Mouse (Mus musculus) G1E-ER4 (cell line): Measurements from ENCODE around the gene Col6a1. TPM values are rescaled to one million over a fixed set of nuclear protein-coding genes. Genes with fewer than 3 reads are reported as not detected.

ENCODE experiments used
- GATA1 ChIP-seq: IDR thresholded peaks from one replicate; pipeline ENCODE4 v1.8.0; 2012; ENCODE audit warnings: low read length, inconsistent platforms
- polyA plus RNA-seq: library from polyadenylated mRNA; stranded (reverse); fragments of >175 nt; gene quantifications from 2 replicates; pipeline ENCODE4 v1.2.3, GENCODE M21; 2012

Gene Col6a1
- polyA plus RNA-seq, 1 experiment: not detected

DNA sequence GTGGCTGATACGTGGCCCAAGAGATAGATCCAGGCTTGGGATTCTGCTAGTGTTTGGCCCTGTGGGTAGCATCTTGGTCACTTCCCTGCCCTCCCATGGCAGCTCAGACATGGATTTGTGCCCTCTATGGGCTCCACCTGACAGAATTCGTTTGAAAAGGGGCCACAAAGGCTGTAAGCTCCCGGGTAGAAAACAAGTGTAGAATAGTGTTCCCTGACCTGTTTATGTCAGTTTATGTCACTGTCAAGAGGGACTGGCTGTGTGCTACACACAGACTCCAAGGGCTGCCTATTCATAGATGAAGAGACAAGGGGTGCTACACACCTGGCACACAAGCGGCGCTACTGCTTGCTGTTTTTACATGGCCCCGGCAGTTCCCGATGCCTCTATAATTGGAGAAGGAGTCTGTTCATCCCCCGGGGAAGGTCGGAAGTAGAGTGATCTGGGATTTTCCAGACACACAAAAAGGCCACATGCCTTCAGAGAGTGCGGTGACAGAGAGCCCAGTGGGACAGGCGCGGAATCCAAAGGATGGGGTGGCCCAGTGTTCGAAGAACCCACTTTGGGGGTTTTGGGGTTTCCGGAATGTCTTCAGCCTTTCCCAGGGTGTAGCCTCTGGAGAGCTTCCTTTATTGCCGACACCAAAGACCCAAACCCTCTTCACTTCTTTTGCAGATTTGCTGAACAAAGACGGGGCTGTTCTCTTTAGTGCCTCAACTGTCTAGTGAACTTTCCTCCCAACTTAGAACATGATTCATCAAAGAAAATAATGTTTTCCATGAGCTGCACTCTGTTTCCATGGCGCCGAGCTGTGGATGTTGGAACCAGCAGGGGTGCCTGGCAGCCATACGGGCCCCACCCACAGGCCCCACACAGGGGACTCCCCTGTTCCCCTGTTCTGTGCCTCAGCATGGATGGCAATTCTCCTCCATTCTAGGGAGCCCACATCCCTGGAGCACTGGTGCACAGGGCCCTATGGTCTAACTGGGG is 4.0 kb upstream of the Col6a1 start:
- TF ChIP-seq GATA1: no peak

DNA sequence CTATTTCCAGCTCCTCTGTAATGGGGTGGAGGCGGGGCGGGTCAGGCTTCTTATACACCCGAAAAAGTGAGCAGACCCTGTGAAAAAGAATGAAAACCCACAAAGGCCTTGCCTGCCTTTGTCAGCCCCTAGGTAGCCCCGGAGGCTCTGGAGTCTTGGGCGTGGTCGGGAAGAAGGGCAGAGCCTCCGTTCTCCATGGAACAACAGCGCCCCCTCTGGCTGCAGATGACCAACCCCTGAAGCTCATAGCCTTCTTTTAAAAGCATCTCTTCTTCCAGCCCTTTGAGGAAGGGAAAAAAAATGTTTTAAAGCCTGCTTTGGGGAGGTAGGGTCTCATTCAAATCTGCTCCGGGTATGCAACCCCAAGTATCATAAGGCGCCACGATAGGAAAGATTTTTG is 2.4 kb upstream of the Col6a1 start:
- no peak for TF ChIP-seq GATA1

DNA sequence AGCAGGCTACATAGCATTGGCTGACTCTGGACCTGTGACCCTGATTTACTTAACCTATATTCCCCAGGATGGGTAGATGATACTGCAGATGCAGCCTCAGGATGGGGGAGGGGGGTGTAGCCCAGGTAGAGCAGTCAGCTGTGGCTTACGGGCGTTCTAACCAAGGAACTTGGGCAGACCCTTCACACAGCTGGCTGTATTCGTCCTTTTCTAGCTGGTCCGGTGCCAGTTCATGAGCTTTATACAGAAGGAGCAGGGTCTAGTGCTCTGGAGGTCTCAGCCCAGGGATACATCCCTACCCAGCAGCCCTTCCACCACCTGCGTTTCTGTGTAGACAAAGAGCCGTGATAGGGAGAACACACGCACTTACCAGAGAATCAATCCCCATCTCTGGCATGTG is 1.3 kb upstream of the Col6a1 start:
- no peak for TF ChIP-seq GATA1

DNA sequence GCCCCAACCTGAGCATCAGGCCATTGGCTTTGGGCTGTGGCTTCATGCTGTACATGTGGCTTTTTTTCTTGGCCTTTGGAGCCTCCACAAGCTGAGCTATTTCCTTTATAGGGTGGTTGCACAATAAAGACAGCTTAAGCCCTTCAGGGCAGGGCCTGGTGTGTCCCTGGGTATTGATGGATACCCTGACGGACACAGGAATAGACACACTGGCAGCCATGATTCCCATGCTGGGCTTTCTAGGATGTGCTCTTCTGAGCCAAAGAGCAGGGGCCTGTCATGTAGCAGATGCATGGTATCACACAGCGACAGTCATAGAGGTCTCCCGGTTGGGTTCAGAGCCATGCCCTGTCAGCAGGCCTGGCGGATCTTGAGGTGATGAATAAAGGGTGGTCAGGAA is 898 bp upstream of the Col6a1 start:
- TF ChIP-seq GATA1: no peak

DNA sequence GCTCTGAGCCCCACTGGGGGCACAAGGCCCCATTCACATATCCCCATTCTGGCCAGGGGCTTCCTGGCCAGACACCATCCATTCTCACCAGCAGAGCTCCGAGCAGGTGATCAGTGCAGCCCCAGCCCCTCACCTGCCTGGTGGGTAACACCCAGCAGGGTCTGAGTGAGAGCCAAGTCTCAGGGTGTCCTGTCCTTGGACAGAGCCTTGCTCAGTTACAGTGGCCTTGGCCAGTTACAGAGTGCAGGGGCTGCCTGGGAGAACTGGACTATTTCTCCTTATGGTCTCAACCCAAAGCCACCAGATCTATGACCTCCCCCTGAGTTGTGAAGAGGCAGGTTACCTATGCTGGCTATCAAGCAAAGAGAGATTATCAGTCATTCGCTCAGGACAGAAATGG is 871 bp downstream of the Col6a1 start:
- TF ChIP-seq GATA1: no peak

DNA sequence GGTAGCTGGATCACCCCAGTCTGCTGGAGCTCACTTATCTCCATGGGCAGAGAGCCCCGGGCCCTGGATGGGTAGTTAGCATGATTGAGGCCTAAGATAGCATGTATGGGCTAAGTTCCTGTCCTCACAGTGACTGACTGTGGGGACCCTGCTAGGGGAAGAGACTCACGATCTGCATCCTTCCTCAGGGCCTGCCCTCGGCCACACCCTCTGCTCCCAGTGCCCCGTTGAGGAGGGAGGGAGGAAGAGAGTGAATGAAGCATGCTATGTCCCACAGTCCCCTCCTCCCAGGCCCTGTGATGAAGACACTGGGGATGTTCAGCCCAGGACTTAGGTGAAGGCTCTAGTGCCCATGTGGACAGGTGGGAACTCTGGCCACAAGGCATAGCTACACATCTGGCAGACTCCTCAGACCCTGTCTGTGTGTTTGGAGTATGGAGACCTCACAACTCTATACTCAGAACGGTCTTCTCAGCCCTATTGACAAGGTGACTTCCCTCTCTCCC is 1.7 kb downstream of the Col6a1 start:
- no peak for TF ChIP-seq GATA1

DNA sequence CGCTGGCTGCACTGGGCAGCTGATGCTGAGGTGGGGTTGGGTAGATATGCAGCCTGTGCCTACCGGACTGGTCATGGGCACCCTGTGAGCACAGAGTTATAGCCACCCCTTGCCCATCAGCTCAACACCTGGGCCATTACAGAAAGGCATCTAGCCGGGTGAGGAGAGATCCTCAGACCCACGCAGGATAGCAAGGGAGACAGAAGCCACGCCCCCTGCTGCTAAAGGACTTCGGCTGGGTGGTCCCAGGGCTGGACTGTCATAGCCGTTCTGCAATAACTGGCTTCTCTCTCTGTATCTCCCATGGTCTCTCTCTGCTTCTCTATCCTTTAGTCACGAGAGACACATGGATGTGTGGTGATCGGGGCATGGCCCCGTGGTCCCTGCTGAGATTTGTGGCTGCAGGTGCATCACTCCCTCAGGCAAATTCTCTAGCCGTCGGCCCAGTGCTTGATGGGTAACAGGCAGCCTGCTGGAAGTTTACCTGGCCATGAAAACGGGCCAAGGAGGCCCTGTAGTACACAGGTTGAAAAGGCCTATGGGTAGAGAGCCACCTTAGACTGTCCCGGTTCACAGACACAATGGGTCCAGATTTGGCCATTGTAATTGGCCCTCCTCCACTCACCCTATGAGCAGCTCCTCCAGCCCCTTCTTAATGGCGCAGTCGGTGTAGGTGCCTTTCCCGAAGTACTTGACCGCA is 3.1 kb downstream of the Col6a1 start:
- no peak for TF ChIP-seq GATA1

DNA sequence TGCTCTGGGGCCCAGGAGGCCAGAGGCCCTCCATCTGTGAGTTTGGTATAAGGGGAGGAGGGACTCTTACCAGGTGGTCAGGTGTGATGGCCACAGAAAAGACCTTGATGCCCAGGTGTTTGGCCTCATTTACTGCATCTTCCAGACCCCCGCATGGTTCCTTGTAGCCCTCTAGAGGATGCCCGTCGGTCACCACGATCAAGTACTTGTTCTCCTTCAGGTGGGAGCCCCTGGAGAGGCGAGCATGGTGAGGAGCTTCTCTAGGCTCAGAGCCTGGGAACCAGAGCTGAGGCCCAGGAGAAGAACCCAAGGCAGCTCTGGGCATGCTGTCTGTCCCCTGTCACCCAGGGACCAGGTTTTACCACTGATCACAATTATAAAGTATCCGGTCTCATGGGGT is 4.2 kb downstream of the Col6a1 start:
- TF ChIP-seq GATA1: no peak

DNA sequence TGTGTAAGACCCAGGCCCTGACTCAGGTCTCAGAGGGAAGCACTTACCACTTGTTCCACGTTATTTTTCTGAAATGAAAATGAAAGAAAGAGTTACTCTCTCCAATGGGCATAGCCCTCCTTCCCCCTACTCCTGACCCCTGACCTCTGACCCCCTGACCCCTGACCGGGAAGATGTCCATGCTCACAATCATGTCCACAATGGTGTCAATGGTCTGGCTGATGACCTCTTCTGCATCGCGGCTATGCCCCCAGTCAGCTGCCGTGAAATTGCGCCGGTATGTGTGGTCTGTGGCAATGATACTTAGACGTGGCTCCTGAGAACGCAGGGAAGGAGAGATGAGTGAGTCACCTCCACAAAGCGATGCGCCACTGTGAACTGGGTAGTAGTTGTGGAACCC is 4.8 kb downstream of the Col6a1 start:
- no peak for TF ChIP-seq GATA1

DNA sequence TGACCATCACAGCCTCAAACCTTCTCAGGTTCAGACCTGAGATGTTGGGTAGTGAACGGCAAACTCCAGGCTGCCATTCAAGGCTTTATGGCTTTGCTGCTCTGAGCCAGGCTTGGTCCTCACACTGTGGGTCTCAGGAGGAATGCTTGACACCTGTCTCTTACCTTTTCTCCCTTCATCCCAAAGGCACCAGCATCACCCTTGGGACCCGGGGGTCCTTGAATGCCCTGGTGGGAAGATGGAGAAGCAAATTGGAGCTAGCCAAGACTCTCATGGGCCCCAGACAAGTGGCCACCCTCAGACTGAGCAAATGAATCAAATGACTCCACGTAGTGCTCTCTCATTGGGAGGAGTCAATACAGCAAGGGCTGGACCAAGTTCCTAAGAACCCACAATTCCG is 8.3 kb downstream of the Col6a1 start:
- TF ChIP-seq GATA1: no peak

DNA sequence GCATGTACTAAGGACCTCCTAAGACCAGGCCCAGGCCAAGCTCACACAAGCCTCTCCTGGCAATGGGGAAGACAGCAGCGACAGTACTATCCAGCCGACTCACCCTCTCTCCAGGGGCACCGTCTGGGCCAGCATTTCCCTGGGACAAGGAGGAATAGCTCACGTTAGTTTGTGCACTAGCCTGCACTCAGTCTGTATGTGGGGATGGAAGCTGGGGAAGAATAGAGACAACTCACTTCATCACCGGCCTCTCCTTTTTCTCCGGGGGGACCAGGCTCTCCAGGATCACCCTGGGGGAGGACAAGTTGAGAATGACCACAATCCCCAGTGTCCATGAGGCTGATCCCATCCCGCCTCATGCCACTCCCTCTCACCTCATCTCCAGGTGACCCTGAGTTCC is 8.9 kb downstream of the Col6a1 start:
- TF ChIP-seq GATA1: no peak

DNA sequence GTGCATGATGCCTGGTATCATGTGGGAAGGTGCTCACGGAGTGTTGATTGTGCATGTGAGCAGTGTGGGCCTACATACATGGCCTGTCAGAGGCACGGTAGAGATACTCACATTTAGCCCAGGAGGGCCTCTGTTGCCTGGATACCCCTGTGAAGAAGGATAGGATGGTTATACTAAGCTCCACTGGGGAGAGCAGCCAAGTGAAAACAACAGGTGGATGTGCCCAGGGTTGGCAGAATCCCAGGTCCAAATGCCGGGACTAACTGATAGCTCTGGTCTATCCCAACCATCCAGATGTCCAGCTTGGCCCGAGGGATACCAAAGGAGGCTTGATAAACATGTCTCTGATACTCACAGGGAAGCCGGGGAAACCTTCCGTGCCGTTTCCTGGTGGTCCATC is 11.7 kb downstream of the Col6a1 start:
- TF ChIP-seq GATA1: no peak

DNA sequence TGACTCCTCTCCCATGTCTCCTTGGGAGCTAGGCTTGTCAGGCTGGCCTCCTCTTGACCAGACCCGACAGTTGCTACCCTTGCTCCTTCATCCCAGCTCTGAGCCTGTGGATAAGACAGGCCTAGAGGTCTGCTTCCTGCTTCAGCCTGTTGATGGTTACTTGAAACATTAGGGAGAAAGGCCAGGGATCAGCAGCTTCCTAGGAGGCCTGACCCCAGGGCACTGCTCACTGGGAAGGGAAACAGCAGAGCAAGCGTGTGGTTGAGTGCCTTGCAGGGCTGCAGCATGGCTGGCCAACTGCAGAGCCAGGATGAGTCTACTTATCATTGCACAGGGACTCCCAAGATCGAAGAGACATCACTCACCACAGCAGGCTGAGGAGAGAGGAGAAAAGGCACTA is 13.5 kb downstream of the Col6a1 start:
- TF ChIP-seq GATA1: no peak

DNA sequence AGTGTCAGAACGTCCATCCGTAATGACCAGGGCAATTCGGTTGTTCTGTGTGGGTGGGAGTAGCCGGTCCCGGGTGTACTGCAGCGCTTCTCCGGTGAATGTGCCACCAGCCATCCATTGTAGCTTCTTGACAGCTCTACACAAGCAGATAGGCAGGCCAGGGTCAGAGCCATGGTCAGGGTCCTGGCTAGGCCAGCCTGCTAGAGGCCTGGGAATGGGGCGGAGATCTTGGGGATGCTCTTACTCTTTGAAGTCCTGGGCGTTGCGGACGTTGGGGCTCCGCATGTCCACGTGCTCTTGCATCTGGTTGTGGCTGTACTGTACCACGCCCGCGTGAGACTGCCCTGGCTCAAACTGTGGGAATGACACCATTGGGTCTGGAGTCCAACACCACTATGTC is 14.6 kb downstream of the Col6a1 start:
- no peak for TF ChIP-seq GATA1

DNA sequence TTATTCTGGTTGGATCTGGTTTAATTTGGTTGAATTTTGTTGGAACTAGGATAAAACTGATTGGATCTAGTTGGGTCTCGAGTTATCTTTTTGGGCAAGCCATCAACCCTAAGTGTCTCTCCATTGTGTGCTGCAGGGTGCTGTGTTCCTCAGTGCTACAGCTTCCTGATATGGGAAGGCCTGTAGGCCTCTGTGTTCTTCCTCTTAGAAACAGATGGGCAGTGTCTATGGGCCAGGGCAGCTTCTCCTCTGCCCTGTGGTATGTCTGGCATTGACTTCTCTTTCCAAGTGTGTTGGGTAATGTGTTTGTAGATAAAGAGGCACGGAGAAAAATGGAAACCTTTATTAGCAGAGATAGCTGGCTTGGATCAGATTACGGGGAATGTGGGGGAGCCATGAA is 17.5 kb downstream of the Col6a1 start:
- TF ChIP-seq GATA1: no peak

DNA sequence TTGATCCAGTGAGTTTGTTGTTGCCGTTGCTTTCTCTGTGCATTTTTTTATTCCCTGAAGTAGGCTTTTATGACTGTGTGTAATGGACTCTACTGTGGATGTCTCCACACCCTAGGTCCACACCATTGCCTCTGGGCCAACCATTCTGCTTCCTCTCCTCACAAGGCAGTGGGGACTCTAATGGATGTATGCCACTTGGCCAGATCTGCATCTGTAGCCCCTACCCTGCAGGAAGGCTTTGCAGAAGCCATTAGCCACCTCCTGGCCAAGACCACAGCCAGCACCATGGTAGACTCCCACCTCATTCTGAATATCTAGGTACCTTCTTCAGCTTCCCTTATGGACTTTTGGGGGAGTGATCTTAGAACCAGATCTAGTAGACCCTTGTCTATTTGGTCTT is 18.4 kb downstream of the Col6a1 start:
- TF ChIP-seq GATA1: no peak

DNA sequence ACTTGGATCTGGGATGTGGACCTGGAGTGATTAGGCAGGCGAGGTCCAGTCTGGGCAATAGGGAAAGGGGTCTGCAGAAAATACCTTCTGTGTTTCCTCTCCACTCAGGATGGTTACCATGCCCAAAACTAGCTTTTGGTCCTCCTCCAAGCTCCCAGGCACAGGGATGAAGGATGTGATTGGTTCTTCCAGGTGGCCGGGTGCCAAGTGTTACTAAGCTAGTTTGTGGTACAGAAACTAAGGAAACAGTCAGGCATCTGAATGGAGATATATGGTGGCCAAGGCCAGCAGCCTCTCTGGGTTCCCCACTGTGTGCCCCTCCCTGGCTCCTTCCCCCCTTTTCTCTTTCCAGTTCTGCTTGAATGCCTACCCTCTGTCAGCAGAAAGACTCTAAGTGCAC is 19.0 kb downstream of the Col6a1 start:
- no peak for TF ChIP-seq GATA1
